In the genomic region with DNA sequence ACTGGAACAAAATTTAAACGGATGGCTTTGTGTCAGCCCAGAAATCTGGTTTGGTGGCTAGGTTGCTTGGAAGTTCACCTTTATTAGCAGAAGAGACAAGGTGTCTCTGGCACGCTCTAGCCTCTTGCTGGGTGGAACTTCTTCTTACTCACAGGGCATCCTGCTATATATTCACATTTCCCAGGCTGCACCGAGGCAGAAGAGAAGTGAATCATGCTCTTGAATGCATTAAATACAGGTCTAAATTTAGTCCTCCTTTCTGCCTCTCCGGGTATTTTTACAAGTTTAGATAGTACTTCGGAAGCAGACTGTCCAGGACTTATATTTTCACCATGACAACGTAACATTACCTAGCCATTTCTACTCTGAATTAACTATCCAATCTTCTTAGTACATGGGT, we compare ENCODE assay signal across 12 mouse cellular contexts.
A peak's percentile ranks its signal among the peaks of the same experiment; 100 is the strongest.
DNase-seq lines count a peak whose midpoint lies in the region; ATAC-seq and TF ChIP-seq lines count a peak whose summit lies in the region.
"Had no signal": no experiment of that assay in that cellular context is flagged by ENCODE, and none has a peak within 500 bp of the region (broad histone marks: within the 10 kb centered on the region; RNA-seq: fewer than 3 reads in every experiment).

No protein-coding gene starts in this region.

- H3K4me1 ChIP-seq in hindbrain, postnatal 0 days (ENCODE audit: insufficient read depth, low read length), result 0 out of 2 replicates have a peak, but pooled peaks cover 7% of the 10 kb centered on the region
- no peaks in the 10 kb centered on the region for H3K4me1 ChIP-seq in hindbrain, embryonic 12.5 days
- H3K4me1 ChIP-seq: forebrain, embryonic 10.5 days; liver, embryonic 13.5 days; neural tube, embryonic 12.5 days had no signal

- intact Hi-C loops in heart, postnatal 14 days (cut with DNase I), result loop anchor here (10.0 kb wide), 1 partner anchor 1025 kb away; no protein-coding TSS in a partner anchor
- intact Hi-C loops in left cerebral cortex, adult 2 months (cut with DNase I), result loop anchor here (1.0 to 2.0 kb wide), 2 partner anchors 13 to 49 kb away; no protein-coding TSS in a partner anchor

- TF ChIP-seq CTCF in hindbrain, postnatal 0 days (IDR thresholded peaks at IDR 0.05; ENCODE audit: low read depth), result no peak
- no peak for TF ChIP-seq CTCF in left cerebral cortex, adult 2 months (IDR thresholded peaks at IDR 0.05)

- H3K4me3 ChIP-seq in hindbrain, postnatal 0 days (ENCODE audit: low read length), result no peak overlapping the region
- no peak overlapping the region for H3K4me3 ChIP-seq in hindbrain, embryonic 12.5 days
- no peak overlapping the region for H3K4me3 ChIP-seq in left cerebral cortex, adult 2 months
- H3K4me3 ChIP-seq: forebrain, embryonic 10.5 days; liver, embryonic 13.5 days; neural tube, embryonic 12.5 days had no signal

- ATAC-seq in hindbrain, postnatal 0 days, result no peak
- no peak for ATAC-seq in hindbrain, embryonic 12.5 days (ENCODE audit: low FRiP score)
- ATAC-seq: intestine, embryonic 16.5 days had no signal

- DNase-seq in heart, adult 11 months, result peak; percentile 78
- no peak for DNase-seq in heart, postnatal 14 days
- no peak for DNase-seq in hindbrain, postnatal 0 days (ENCODE audit: low spot score)
- peak in 1 of 2 experiments; percentile 52 for DNase-seq in left cerebral cortex, adult 2 months (ENCODE audit: extremely low spot score in 1 of 2, low spot score in 2 of 2)
- DNase-seq in right cerebral cortex, postnatal 25 days, result peak; percentile 48
- DNase-seq in B cell, adult 2 months, result no peak
- DNase-seq: liver, embryonic 13.5 days had no signal

- peak overlapping the region; percentile 52; the same call in 1 of the 2 replicates for H3K27ac ChIP-seq in hindbrain, postnatal 0 days
- H3K27ac ChIP-seq in hindbrain, embryonic 12.5 days, result no peak overlapping the region
- peak overlapping the region; percentile 90 for H3K27ac ChIP-seq in left cerebral cortex, adult 2 months
- H3K27ac ChIP-seq: forebrain, embryonic 10.5 days; kidney, postnatal 0 days; liver, embryonic 13.5 days; neural tube, embryonic 12.5 days had no signal

- H3K27me3 ChIP-seq in hindbrain, postnatal 0 days (ENCODE audit: insufficient read depth, low read length), result no peaks in the 10 kb centered on the region
- H3K27me3 ChIP-seq in hindbrain, embryonic 12.5 days, result no peaks in the 10 kb centered on the region
- H3K27me3 ChIP-seq: liver, embryonic 13.5 days; neural tube, embryonic 12.5 days had no signal

- no peak overlapping the region for H3K9ac ChIP-seq in hindbrain, postnatal 0 days (replicated peaks; ENCODE audit: low read length)
- H3K9ac ChIP-seq in hindbrain, embryonic 12.5 days, result no peak overlapping the region
- H3K9ac ChIP-seq: liver, embryonic 13.5 days; neural tube, embryonic 12.5 days had no signal

- H3K4me2 ChIP-seq in hindbrain, postnatal 0 days (ENCODE audit: low read depth, low read length), result no peak overlapping the region
- H3K4me2 ChIP-seq in hindbrain, embryonic 12.5 days (replicated peaks), result no peak overlapping the region
- H3K4me2 ChIP-seq: liver, embryonic 13.5 days; neural tube, embryonic 12.5 days had no signal

- H3K36me3 ChIP-seq in hindbrain, postnatal 0 days (ENCODE audit: insufficient read depth, low read length), result no peaks in the 10 kb centered on the region
- no peaks in the 10 kb centered on the region for H3K36me3 ChIP-seq in hindbrain, embryonic 12.5 days
- H3K36me3 ChIP-seq: forebrain, embryonic 10.5 days; liver, embryonic 13.5 days; neural tube, embryonic 12.5 days had no signal

- no peaks in the 10 kb centered on the region for H3K9me3 ChIP-seq in hindbrain, postnatal 0 days (ENCODE audit: low read length)
- no peaks in the 10 kb centered on the region for H3K9me3 ChIP-seq in hindbrain, embryonic 12.5 days (replicated peaks)
- H3K9me3 ChIP-seq: forebrain, embryonic 10.5 days; liver, embryonic 13.5 days; neural tube, embryonic 12.5 days had no signal

- 76% methylated on average over 6 of the region's 6 CpGs for WGBS in hindbrain, postnatal 0 days
- 90% methylated on average over 6 of the region's 6 CpGs for WGBS in hindbrain, embryonic 12.5 days

Comparison
In these comparisons a context has a peak if more than half of its experiments do, and no peak if none do; other contexts are left out.
1. DNase-seq: peak in heart, adult 11 months (single experiment) and right cerebral cortex, postnatal 25 days (single experiment); none in heart, postnatal 14 days (0 of 2), hindbrain, postnatal 0 days (single experiment) and B cell, adult 2 months (0 of 2).